Mouse (Mus musculus): ENCODE measurements at regions not wholly inside any gene's neighbourhood (a gene's known extent, or its start where the extent isn't known, plus 50 kb on each side); places are given as distances from the start of the nearest gene placed in this dataset.

DNA sequence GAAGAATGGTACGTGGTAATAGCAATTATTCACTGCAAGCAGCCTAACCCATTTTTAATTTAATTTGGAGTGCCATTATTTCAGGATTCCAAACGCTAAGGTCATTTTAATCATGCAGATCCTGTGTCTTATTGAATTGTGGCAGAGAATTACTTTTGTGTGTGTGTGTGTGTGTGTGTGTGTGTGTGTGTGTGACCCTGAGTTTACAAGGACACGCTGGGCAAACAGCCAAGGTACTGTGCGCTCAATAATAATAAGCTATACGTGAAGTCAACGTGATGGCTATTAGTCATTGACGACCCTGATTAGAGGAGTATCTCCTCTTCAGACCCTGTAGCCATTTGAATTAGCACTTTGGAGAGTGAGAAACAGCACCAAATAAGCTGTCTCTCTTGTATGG is 144.1 kb downstream of the Klf7 start:
- intact Hi-C loops (cut with DNase I), result no loop called here
- no peak for DNase-seq (ENCODE audit: extremely low spot score in 1 of 2, low spot score in 2 of 2)

- intact Hi-C loops (cut with DNase I), result no loop called here
- no peak for DNase-seq (ENCODE audit: extremely low spot score in 1 of 2, low spot score in 2 of 2)
Observed at GRCm38 (mm10) chr1:63977302-63977888, 144.7 kb downstream of the Klf7 start.

DNA sequence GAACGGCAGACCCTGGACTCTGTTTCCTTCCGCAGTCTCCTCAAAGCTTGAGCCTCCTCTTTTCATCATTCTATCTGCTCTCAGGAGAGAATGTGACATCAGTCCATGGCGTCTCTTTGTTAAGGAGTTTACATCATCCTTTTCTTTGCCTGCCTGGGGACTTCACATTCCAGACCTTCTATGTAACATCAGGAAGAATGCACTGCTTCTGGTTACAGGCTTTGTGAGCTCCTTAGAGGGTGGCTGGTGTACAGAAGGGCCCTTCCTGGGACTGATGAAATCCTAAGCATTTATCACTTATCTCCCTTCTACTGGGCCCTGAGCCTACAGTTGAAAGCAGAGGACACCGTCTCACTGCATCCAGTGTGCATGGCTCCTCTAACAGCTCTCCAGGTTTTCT is 145.2 kb downstream of the Klf7 start:
- DNase-seq (ENCODE audit: extremely low spot score in 1 of 2, low spot score in 2 of 2), result no peak

DNA sequence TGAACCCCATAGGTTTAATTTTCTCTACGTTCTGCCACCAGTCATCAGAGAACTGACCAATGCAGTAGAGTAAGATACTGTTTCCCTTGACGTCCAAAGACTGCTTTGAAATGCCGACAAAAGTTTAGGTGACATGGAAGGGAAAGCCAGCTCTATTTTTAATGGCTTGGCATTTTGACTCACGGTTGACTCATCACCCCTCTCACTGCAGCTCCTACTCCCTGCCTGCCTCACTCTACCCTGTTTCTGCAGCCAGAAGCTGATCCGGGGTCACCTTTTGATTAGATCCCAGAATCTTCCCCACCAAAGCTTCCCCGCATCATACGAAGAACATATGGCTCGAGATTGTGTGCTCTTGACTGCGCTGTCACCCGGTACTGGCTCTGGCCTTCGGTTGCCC is 154.2 kb downstream of the Klf7 start:
- no peak for DNase-seq (ENCODE audit: extremely low spot score in 1 of 2, low spot score in 2 of 2)

More for the DNA sequence above, 145.2 kb downstream of the Klf7 start:
- intact Hi-C loops (cut with DNase I), result no loop called here

GRCm38 (mm10) chr1:63965446-63965845 is 156.6 kb downstream of the Klf7 start:
- DNase-seq (ENCODE audit: extremely low spot score in 1 of 2, low spot score in 2 of 2), result no peak
- intact Hi-C loops (cut with DNase I), result no loop called here

More for the DNA sequence above, 154.2 kb downstream of the Klf7 start:
- intact Hi-C loops (cut with DNase I), result no loop called here

- DNase-seq (ENCODE audit: extremely low spot score in 1 of 2, low spot score in 2 of 2), result peak in 1 of 2 experiments; percentile 31
- intact Hi-C loops (cut with DNase I), result no loop called here
Observed at GRCm38 (mm10) chr1:63964519-63964918, 157.6 kb downstream of the Klf7 start.

DNA sequence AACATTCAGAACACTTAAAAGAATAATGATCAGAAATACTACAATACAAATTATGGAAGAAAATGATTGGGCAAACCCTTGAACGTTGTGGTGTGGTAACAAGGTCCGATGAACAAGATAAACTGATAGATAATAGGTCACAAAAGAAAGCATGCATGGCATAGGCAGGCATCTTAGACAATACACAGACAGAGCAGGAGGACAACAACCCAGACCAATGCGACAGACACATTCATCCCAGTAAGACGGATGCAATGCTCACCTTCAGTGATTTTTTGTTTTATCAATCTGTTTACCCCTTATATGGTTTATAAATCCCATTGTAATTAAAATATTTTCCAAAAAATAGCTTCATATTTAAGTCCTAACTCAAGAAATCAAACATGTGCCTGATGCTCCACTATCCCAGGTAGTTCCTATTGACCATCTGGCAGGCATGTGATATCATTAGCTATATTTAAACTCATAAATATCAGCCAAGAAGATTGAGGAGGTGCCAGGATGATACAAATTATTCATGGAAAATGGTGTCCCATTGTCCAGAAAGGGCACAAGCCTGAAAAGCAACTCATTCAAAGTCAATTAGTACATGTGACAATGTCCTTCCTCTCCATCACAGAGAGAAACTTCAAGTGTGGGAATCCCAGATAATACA is 166.3 kb downstream of the Klf7 start:
- DNase-seq (ENCODE audit: extremely low spot score in 1 of 2, low spot score in 2 of 2), result no peak
- intact Hi-C loops (cut with DNase I), result no loop called here

- no peak for DNase-seq (ENCODE audit: extremely low spot score in 1 of 2, low spot score in 2 of 2)
- intact Hi-C loops (cut with DNase I), result loop anchor here (5.0 kb wide), 2 partner anchors 162 to 492 kb away; no protein-coding TSS in a partner anchor
Observed at GRCm38 (mm10) chr1:63954876-63955513, 167.1 kb downstream of the Klf7 start.

DNA sequence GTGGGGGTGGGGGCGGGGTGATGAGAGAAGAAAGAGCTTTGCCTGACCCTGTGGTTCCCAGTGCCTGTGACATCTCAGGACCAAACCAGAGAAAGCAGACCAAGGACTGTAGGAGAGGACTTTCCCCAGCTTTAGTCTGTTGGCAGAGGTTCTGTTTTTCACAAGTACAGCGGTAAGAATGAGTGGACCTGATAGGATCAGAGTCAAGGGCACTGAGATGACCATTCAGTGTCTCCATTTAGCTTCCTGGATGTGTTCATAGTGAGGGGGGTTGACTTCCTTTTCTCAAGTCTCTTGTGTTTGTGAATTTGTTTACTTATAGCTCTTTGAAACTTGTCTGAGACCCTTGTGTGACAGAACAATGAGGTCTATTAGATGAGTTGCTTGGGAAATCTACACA is 167.9 kb downstream of the Klf7 start:
- no peak for DNase-seq (ENCODE audit: extremely low spot score in 1 of 2, low spot score in 2 of 2)
- intact Hi-C loops (cut with DNase I), result loop anchor here (5.0 kb wide), 2 partner anchors 163 to 493 kb away; no protein-coding TSS in a partner anchor

DNA sequence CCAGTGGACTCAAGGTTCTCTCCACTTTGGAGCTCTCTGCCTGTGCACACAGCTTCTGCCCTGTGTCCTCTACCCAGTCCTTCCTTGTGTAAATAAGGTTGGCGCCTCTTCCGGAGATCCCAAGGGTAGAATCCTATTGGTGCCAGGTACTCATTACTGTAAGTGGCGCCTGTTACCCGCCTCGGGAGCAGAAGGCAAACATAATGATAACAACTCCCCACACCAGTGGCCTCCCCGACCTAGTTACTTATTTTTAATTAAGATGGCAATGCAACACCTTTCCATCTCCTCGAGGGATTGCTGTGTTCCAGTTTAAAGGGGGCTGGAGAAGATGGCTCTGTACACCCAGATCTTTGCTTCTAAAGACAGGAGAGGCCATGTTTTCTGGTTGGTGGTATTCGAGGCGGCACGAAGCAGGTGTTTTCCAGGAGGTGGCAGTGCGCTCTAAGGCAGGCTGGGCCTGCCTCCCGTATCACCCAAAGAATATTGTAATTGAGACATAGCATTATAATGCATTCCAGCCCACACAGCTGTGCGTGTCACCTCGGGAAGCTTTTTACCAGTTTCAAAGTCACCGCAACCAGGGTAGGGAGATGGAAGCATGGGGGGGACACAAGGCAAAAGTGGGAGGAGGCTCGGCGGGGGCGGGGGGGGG is 168.7 kb downstream of the Klf7 start:
- peak in 1 of 2 experiments; percentile 67 for DNase-seq (ENCODE audit: extremely low spot score in 1 of 2, low spot score in 2 of 2)
- intact Hi-C loops (cut with DNase I), result loop anchor here (5.0 kb wide), 2 partner anchors 164 to 494 kb away; no protein-coding TSS in a partner anchor

DNA sequence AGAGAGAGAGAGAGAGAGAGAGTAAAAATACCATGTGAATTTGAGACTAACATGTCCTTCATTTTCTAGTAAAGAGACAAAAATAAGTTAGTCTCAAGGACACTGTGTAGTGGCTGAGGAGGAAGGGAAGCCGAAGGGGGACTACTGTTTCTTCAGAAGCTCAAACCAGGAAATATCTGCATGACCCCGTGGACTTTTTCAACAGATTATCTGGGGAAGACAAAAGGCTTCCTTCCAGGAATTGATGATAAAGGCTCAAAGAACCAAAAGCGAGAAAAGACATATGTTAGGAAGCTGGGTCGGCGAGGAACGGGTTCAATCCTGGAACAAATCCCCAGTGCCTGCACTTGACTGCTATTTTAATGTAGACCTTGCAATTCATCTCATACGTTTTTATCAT is 170.4 kb downstream of the Klf7 start:
- DNase-seq (ENCODE audit: extremely low spot score in 1 of 2, low spot score in 2 of 2), result no peak
- intact Hi-C loops (cut with DNase I), result loop anchor here (5.0 kb wide), 2 partner anchors 166 to 496 kb away; no protein-coding TSS in a partner anchor

DNA sequence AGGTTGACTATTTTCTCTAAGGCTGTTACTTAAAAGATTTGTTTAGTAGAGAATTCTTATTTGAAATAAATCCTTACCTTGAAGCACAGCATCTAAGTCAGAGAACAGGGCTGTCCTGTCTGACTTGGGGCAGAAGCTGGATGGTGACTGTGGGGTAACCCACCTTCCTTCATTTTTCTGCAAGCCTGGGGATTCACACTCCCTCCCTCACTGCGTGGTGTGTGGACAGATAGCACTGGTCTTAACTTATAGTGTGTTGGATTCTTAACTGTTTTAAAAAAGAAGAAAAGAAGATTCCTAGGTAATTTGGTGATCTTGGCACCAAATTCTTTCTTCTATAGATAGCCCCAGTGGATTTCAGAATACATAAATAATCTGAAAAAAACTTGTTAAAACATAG is 174.8 kb downstream of the Klf7 start:
- intact Hi-C loops (cut with DNase I), result no loop called here
- DNase-seq (ENCODE audit: extremely low spot score in 1 of 2, low spot score in 2 of 2), result no peak

- no peak for DNase-seq (ENCODE audit: extremely low spot score in 1 of 2, low spot score in 2 of 2)
Observed at GRCm38 (mm10) chr1:63946834-63947233, 175.2 kb downstream of the Klf7 start.

GRCm38 (mm10) chr1:63944786-63945185 is 175.7 kb upstream of the 4933402D24Rik start:
- intact Hi-C loops (cut with DNase I), result no loop called here
- DNase-seq (ENCODE audit: extremely low spot score in 1 of 2, low spot score in 2 of 2), result no peak

More at GRCm38 (mm10) chr1:63946834-63947233, 175.2 kb downstream of the Klf7 start:
- intact Hi-C loops (cut with DNase I), result no loop called here

DNA sequence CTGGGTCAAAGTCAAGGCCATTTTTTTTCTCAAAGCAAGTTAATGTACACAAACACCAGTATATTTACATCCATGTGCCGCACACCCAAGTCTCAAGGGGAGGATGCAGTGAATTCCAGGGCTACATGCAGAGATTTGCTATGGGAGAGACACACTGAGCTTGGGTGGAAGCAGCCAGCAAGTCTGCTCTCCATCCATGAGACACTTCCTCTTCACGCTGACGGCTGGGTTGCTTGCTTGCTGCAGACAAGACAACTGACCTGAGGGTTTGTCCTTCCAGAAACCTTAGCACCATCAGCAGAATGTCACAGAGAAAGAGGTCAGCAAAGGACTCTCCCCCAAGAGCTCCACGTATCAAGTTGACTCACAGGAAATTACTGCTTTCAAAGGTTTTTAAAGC is 169.3 kb upstream of the 4933402D24Rik start:
- intact Hi-C loops (cut with DNase I), result loop anchor here (10.0 kb wide), 1 partner anchor 174 kb away; the partner anchor contains the start of gene 4933402D24Rik

DNA sequence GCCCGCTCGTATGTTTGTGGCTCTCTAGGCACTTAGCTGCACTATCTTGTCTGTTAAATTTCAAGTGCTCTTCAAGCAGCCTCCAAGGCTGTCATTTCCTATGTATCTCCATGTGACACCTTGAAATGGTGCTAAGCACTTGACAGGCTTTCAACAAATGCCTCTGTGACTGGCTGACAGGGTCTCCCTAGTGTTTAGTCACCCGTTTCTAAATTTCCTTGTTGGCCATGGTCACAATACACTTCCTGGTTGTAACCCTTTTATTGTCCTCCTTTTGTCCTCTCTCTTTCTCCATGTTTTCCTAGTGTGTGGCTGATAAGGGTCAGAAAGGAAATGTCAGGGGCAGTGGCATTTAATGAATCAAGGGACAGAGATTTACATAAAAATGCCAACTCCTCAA is 168.4 kb upstream of the 4933402D24Rik start:
- no peak for DNase-seq (ENCODE audit: extremely low spot score in 1 of 2, low spot score in 2 of 2)
- intact Hi-C loops (cut with DNase I), result loop anchor here (10.0 kb wide), 1 partner anchor 173 kb away; the partner anchor contains the start of gene 4933402D24Rik

More for the DNA sequence above, 169.3 kb upstream of the 4933402D24Rik start:
- no peak for DNase-seq (ENCODE audit: extremely low spot score in 1 of 2, low spot score in 2 of 2)

DNA sequence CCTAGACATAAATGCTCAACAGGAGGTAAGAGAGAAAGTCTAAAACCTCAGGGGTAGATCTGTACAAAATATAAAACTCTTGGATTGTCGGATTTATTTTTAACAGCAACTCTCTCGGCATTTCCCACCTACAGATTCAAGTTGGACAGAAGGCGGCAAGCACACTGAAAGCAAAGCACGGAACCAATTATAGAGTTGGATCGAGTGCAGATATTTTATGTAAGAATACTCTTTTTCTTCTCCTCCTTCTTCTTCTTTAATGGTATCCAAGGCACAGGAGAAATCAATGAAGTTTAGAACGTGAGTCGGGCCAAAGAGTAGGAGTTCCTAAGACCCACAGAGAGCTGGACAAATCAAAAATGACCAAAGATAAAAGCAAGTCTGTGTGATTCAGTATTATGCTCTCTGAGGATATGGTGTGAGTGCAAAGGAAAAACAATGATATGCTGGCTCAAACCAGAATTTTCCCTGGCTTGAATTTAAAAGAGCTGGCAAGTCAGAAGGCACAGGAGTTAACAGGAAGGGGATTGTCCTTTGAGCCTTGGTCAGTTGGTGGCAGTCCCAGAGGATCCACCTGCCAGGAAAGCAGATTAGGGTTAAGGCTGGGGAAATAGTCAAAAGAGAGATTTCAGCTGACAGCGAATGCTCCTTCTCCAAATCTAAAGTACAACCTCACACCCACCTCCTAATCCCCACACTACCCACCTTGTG is 165.7 kb upstream of the 4933402D24Rik start:
- DNase-seq (ENCODE audit: extremely low spot score in 1 of 2, low spot score in 2 of 2), result peak in 1 of 2 experiments; percentile 55
- intact Hi-C loops (cut with DNase I), result loop anchor here (10.0 kb wide), 1 partner anchor 170 kb away; the partner anchor contains the start of gene 4933402D24Rik

DNA sequence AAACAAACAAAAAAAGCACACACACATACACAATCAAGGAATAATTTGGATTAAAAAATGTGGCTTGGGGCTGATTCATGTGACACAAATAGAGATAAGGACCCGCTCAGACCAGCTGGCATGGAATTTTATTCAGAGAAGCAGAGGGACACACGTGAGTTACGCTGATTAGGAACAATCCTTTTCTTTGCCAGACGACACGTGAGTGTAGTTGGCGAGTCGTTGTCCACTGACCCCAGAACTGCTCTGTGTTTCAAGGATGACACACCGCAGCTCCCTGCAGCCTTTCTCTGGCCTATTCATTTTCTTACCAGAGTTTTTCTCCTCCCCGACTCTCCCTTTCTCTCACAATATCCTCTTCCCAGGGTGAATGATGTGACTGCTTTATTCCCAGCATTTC is 163.4 kb upstream of the 4933402D24Rik start:
- no peak for DNase-seq (ENCODE audit: extremely low spot score in 1 of 2, low spot score in 2 of 2)
- intact Hi-C loops (cut with DNase I), result loop anchor here (10.0 kb wide), 1 partner anchor 168 kb away; the partner anchor contains the start of gene 4933402D24Rik

All from left cerebral cortex, postnatal 10 days (tissue).